ENCODE assay signal across 10 mouse cellular contexts in genomic region chr16:21321188-21322070, GRCm38 (mm10).
DNase-seq lines count a peak whose midpoint lies in the region; ATAC-seq lines count a peak whose summit lies in the region.
"Had no signal": no experiment of that assay in that cellular context is flagged by ENCODE, and none has a peak within 500 bp of the region (broad histone marks: within the 10 kb centered on the region; RNA-seq: fewer than 3 reads in every experiment).

No protein-coding gene starts in this region.

- H3K36me3 ChIP-seq in hindbrain, embryonic 10.5 days = no peaks in the 10 kb centered on the region
- H3K36me3 ChIP-seq in hindbrain, embryonic 12.5 days = no peaks in the 10 kb centered on the region
- no peaks in the 10 kb centered on the region for H3K36me3 ChIP-seq in stomach, embryonic 15.5 days
- H3K36me3 ChIP-seq: forebrain, embryonic 15.5 days had no signal

- H3K9ac ChIP-seq in hindbrain, embryonic 12.5 days = no peak overlapping the region
- no peak overlapping the region for H3K9ac ChIP-seq in stomach, embryonic 15.5 days

- H3K4me1 ChIP-seq in hindbrain, embryonic 10.5 days (replicated peaks) = peaks cover 19% of the 10 kb centered on the region
- H3K4me1 ChIP-seq in hindbrain, embryonic 12.5 days = peaks cover 15% of the 10 kb centered on the region
- peaks cover 26% of the 10 kb centered on the region for H3K4me1 ChIP-seq in stomach, embryonic 15.5 days

- peak; percentile 25 for DNase-seq in hindbrain, embryonic 10.5 days (ENCODE audit: low spot score)
- DNase-seq in right cerebral cortex, postnatal 10 days (ENCODE audit: low spot score in 2 of 2) = peak; percentile 43 to 44
- no peak for DNase-seq in right cerebral cortex, adult 2 months (ENCODE audit: low spot score in 2 of 2)
- no peak for DNase-seq in c-Kit-positive CD71-positive TER-119-positive erythroid progenitor cells, embryonic 14.5 days (ENCODE audit: low spot score)
- DNase-seq in layer of hippocampus, postnatal 14 days (ENCODE audit: low spot score in 2 of 2) = no peak
- DNase-seq: right cerebral cortex, postnatal 14 days had no signal

- ATAC-seq in hindbrain, embryonic 12.5 days (ENCODE audit: low FRiP score) = no peak
- 0 out of 2 replicates have a peak, but pooled peaks have one; percentile 27 for ATAC-seq in granulocyte monocyte progenitor cell, adult 5-6 weeks (replicated peaks; ENCODE audit: poor library complexity, severe bottlenecking)
- ATAC-seq in stomach, embryonic 15.5 days (ENCODE audit: insufficient read depth, low FRiP score, low read depth) = no peak

- peaks cover 17% of the 10 kb centered on the region; the same call in 1 of the 2 replicates for H3K27me3 ChIP-seq in hindbrain, embryonic 10.5 days (ENCODE audit: insufficient read depth, poor library complexity, severe bottlenecking)
- 0 out of 2 replicates have a peak, but pooled peaks cover 4% of the 10 kb centered on the region for H3K27me3 ChIP-seq in hindbrain, embryonic 12.5 days
- no peaks in the 10 kb centered on the region for H3K27me3 ChIP-seq in stomach, embryonic 15.5 days (replicated peaks)
- H3K27me3 ChIP-seq: forebrain, embryonic 15.5 days had no signal

- no peak overlapping the region for H3K4me3 ChIP-seq in hindbrain, embryonic 10.5 days
- H3K4me3 ChIP-seq in hindbrain, embryonic 12.5 days = no peak overlapping the region
- no peak overlapping the region for H3K4me3 ChIP-seq in stomach, embryonic 15.5 days (replicated peaks)
- H3K4me3 ChIP-seq: forebrain, embryonic 15.5 days had no signal

- no peaks in the 10 kb centered on the region for H3K9me3 ChIP-seq in hindbrain, embryonic 10.5 days
- H3K9me3 ChIP-seq in hindbrain, embryonic 12.5 days (replicated peaks) = no peaks in the 10 kb centered on the region
- no peaks in the 10 kb centered on the region for H3K9me3 ChIP-seq in stomach, embryonic 15.5 days
- H3K9me3 ChIP-seq: forebrain, embryonic 15.5 days had no signal

- 48% methylated on average over 18 of the region's 18 CpGs for WGBS in hindbrain, embryonic 10.5 days
- WGBS in hindbrain, embryonic 12.5 days = 51% methylated on average over 18 of the region's 18 CpGs
- 51% methylated on average over 18 of the region's 18 CpGs for WGBS in stomach, embryonic 15.5 days

- no peak overlapping the region for H3K27ac ChIP-seq in hindbrain, embryonic 10.5 days
- no peak overlapping the region for H3K27ac ChIP-seq in hindbrain, embryonic 12.5 days
- H3K27ac ChIP-seq in stomach, embryonic 15.5 days = 0 out of 2 replicates have a peak overlapping the region, but pooled peaks have one; percentile 27
- H3K27ac ChIP-seq: forebrain, embryonic 15.5 days had no signal

- H3K4me2 ChIP-seq in hindbrain, embryonic 12.5 days (replicated peaks) = no peak overlapping the region
- H3K4me2 ChIP-seq in stomach, embryonic 15.5 days = no peak overlapping the region
- H3K4me2 ChIP-seq: forebrain, embryonic 15.5 days had no signal

Comparison
In these comparisons a context has a peak if more than half of its experiments do, and no peak if none do; other contexts are left out.
1. DNase-seq: peak in hindbrain, embryonic 10.5 days (single experiment) and right cerebral cortex, postnatal 10 days (2 of 2); none in right cerebral cortex, adult 2 months (0 of 2), c-Kit-positive CD71-positive TER-119-positive erythroid progenitor cells, embryonic 14.5 days (single experiment) and layer of hippocampus, postnatal 14 days (0 of 2).